ENCODE assay signal across 39 mouse cellular contexts in the genomic region with DNA sequence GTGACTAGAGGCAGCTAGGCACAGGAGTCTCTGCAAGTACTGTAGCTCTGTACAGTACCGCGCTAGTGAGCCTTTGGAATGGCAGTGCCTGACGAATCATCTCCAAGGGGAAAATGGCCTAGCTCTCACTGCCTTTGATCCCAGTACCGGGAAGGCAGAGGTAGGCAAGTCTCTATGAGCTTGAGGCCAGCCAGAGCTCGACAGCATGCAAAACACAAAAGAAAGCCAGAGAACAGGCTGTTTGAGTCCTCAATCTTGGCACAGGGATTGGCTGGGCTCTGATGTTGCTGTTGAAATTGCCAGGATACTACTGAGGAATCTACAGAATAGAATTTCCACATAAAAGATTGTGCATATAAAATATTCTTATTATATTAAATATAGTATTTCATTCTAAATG. TPM values are rescaled to one million over a fixed set of nuclear protein-coding genes. Genes with fewer than 3 reads are reported as not detected.
"Had no signal": no experiment of that assay in that cellular context is flagged by ENCODE, and none has a peak within 500 bp of the region (broad histone marks: within the 10 kb centered on the region; RNA-seq: fewer than 3 reads in every experiment).

No protein-coding gene starts in this region.

- H3K36me3 ChIP-seq: heart, embryonic 10.5 days; heart, embryonic 12.5 days; hindbrain, embryonic 13.5 days; hindbrain, embryonic 15.5 days; kidney, embryonic 15.5 days; limb, embryonic 13.5 days; limb, embryonic 15.5 days; liver, embryonic 12.5 days had no signal

- H3K4me2 ChIP-seq: heart, embryonic 12.5 days; hindbrain, embryonic 13.5 days; hindbrain, embryonic 15.5 days; kidney, embryonic 15.5 days; limb, embryonic 13.5 days; limb, embryonic 15.5 days; liver, embryonic 12.5 days had no signal

- ATAC-seq: hindbrain, postnatal 0 days; intestine, embryonic 16.5 days; liver, embryonic 12.5 days had no signal

- H3K27ac ChIP-seq: heart, embryonic 10.5 days; hindbrain, embryonic 13.5 days; hindbrain, embryonic 15.5 days; hindbrain, postnatal 0 days; kidney, embryonic 15.5 days; kidney, postnatal 0 days; limb, embryonic 13.5 days; limb, embryonic 15.5 days; liver, embryonic 12.5 days; liver, embryonic 14.5 days had no signal

- H3K27me3 ChIP-seq: heart, embryonic 12.5 days; hindbrain, embryonic 13.5 days; hindbrain, embryonic 15.5 days; kidney, embryonic 15.5 days; limb, embryonic 13.5 days; limb, embryonic 15.5 days; liver, embryonic 12.5 days had no signal

- DNase-seq: gastrocnemius, postnatal 14 days; gastrocnemius, postnatal 36 days; heart, adult 18-20 months; heart, postnatal 10 days; kidney, adult 11 months; kidney, adult 2 months; kidney, adult 9 months; kidney, postnatal 14 days; kidney, postnatal 36 days; left cerebral cortex, postnatal 4 days had no signal

- H3K4me3 ChIP-seq: heart, embryonic 10.5 days; heart, embryonic 12.5 days; hindbrain, embryonic 13.5 days; hindbrain, embryonic 15.5 days; kidney, embryonic 15.5 days; limb, embryonic 13.5 days; limb, embryonic 15.5 days; liver, embryonic 12.5 days had no signal

- H3K4me1 ChIP-seq: heart, embryonic 12.5 days; hindbrain, embryonic 13.5 days; kidney, embryonic 15.5 days; limb, embryonic 13.5 days; limb, embryonic 15.5 days; liver, embryonic 12.5 days had no signal

- H3K9me3 ChIP-seq: heart, embryonic 10.5 days; heart, embryonic 12.5 days; hindbrain, embryonic 13.5 days; hindbrain, embryonic 15.5 days; kidney, embryonic 15.5 days; limb, embryonic 13.5 days; limb, embryonic 15.5 days; liver, embryonic 12.5 days had no signal

- H3K9ac ChIP-seq: heart, embryonic 12.5 days; hindbrain, embryonic 13.5 days; hindbrain, embryonic 15.5 days; kidney, embryonic 15.5 days; limb, embryonic 13.5 days; limb, embryonic 15.5 days; liver, embryonic 12.5 days; liver, embryonic 14.5 days had no signal

RNA-seq across cellular contexts. Expression of a gene that starts 13.8 kb away (rescaled TPM):
- total RNA-seq: gastrocnemius, adult 18-20 months; gastrocnemius, adult 8-10 months; gastrocnemius, postnatal 14 days; heart, adult 18-20 months; heart, adult 8-10 months; heart, postnatal 10 days; hematopoietic stem cell, adult 5-6 weeks; hindbrain, postnatal 0 days; layer of hippocampus, adult 8-10 months; layer of hippocampus, postnatal 10 days; left cerebral cortex, adult 18-20 months; left cerebral cortex, adult 8-10 months; left cerebral cortex, postnatal 10 days; liver, adult 2 months had no signal
- polyA plus RNA-seq: gonadal fat pad, adult 2 months; heart, embryonic 10.5 days; heart, embryonic 12.5 days; heart, embryonic 14.5 days; heart, embryonic 16.5 days; hindbrain, embryonic 13.5 days; hindbrain, embryonic 15.5 days; hindbrain, postnatal 0 days; intestine, embryonic 14.5 days; intestine, embryonic 16.5 days; kidney, adult 2 months; kidney, embryonic 15.5 days; kidney, postnatal 0 days; large intestine, adult 2 months; limb, embryonic 11.5 days; limb, embryonic 13.5 days; limb, embryonic 15.5 days; liver, adult 2 months; liver, embryonic 14.5 days; liver, embryonic 16.5 days had no signal

RNA-seq across cellular contexts. Expression of a gene that starts 47.0 kb away (rescaled TPM):
- total RNA-seq: hematopoietic stem cell, adult 5-6 weeks had no signal
